Mouse (Mus musculus) c-Kit-positive CD71-negative TER-119-negative erythroid progenitor cells, embryonic 14.5 days (primary cell): ENCODE measurements around the gene Mep1a.

ENCODE experiments used
- DNase-seq: peaks from one replicate; pipeline ENCODE4 v3.0.0-alpha.2; 2013; ENCODE audit warnings: low read depth

Mep1a gene

GRCm38 (mm10) chr17:43477621-43478020 lies 25.0 kb downstream of the Mep1a start:
- DNase-seq, result no peak

DNA sequence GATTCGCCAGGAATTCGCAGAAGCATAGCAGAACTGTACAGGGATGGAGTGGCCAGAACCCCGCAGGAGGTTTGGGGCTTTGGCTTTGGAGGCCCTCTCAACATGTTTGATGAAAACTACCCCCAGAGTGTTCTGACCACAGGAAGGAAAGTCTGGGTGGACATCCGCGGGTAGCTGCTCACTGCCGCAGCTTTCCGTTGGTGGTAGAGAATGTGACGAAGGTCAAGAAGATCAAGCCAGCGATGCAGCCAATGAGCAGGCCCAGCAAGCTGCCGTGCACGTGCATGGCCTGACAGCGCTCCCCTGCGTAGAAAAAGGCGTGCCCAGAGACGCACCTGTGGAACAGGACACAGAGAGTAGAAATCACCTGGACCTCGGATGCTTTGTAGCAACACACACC lies 27.8 kb downstream of the Mep1a start:
- no peak for DNase-seq

DNA sequence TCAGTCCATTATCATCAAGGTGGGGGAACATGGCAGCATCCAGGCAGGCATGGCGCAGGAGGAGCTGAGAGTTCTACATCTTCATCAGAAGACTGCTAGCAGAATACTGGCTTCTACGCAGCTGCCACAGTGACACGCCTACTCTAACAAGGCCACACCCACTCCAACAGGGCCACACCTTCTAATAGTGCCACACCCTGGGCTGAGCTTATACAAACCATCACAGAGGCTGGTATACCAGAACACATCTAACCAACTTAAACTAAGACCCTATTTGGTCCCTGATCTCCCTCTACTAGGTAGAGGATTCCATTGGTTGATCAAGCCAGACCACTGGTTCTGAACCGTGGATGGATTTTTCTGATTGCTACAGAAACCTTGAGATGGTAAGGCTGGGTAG lies 30.1 kb downstream of the Mep1a start:
- DNase-seq, result no peak

- DNase-seq, result no peak
Observed at GRCm38 (mm10) chr17:43470039-43470438, 32.6 kb downstream of the Mep1a start.

DNA sequence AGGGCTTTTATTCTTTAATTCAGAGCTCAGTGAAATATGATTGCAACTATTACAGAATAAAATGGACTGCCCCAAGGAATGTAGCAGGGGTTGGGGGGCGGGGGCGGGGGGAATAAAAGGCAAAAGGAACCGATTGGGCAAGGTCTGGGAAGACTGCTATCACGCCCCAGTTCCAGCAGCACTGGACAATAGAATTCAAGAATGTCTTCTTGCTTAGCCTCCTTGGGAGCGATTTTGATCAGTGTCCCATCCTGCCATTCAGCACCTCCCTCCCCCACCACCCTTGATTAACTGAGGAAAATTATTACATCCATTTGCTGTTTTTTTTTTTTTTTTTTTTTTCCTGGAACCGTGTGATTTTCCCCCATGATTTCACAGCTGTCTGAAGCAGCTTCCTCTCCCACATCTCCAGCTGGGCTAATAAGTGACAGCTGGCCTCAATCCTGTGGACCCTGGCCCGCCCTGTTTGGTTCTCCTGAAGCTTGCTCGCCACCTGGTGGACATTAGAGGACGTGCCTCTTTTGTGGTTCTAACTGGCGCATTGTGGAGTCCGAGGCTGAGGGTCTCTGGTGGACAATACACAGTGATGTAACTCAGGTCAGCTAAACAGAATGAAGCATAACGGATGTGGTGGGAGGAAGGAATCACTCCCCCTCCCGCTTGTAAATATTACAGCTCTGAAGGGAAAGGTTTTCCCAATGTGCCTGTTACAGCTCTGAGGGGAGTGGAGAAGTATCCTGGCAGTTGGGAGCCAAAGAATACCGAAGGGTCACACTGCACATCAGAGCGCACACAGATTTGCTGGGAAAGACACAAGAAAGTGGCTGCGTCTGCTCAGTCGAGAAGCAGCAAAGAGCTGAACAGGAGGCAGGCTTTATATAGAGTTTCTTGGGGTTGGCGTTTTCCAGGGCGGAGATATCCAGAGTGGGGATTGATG lies 42.1 kb downstream of the Mep1a start:
- DNase-seq, result peak; percentile 48

- no peak for DNase-seq
Observed at GRCm38 (mm10) chr17:43459737-43460230, 42.8 kb downstream of the Mep1a start.

GRCm38 (mm10) chr17:43458598-43458997 lies 44.0 kb downstream of the Mep1a start:
- DNase-seq, result peak; percentile 75

GRCm38 (mm10) chr17:43451216-43451615 lies 51.4 kb downstream of the Mep1a start:
- no peak for DNase-seq

- no peak for DNase-seq
Observed at GRCm38 (mm10) chr17:43434485-43434884, 68.1 kb downstream of the Mep1a start.

DNA sequence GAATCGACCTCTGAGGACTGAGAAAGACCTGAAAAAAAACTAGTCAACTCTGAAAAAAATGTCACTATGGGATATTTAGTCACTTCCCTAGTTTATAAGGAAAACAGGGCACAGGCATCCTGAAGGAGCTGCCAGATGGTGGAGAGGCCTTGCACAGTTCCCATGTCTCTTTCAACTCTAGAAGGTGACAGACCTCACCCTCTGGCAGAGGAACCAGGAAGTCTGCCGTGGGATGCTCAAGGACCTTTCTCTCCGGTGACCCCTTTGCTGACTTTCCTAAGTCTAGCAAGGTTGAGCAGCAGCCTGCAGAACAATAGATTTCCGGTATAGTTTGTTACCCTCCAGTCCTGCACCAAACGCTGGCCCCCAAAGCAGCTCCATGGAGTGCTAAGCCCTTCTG lies 70.9 kb downstream of the Mep1a start:
- DNase-seq, result no peak
